Mouse (Mus musculus) kidney, postnatal 10 days (tissue): ENCODE data around the gene Kbtbd13.
A peak's percentile ranks its signal among the peaks of the same experiment; 100 is the strongest.

ENCODE experiments used
- DNase-seq: peaks from one replicate; pipeline ENCODE4 v3.0.0; 2021; ENCODE audit warnings: mixed read lengths

The Kbtbd13 gene

DNA sequence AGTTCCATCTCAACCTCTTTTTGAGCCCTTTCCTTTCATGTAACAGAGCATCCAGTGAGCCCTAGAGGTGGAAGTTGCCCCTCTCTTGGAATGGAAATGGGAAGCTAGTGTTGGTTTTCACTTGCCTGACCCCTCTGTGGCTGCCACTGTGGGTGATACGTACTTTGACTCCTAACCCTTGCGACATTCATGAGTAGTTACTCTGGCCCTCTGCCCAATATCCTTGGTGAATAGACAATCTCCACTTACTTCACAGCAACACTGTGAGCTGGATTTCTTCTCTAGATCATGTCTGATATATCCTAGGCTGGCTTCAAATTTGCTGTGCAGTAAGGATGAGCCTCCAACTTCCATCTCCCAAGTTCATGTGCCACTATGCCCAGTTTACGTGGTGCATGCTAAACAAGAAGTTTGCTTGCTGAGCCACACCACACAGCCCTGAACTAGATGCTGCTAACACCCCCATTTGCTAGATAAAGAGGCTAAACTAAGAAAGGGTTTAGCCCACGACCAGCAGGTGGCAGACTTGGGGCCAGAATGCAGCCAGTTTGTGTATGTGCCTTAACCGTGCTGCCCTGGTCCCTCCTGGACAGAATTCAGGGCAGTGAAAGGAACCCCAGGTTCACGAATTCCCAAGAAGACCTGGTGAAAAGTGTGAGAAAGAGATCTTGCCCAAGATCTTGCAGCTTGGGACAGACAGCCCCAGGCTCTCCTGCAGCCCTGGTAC lies 1.3 kb upstream of the Kbtbd13 start:
- peak; percentile 86 for DNase-seq

DNA sequence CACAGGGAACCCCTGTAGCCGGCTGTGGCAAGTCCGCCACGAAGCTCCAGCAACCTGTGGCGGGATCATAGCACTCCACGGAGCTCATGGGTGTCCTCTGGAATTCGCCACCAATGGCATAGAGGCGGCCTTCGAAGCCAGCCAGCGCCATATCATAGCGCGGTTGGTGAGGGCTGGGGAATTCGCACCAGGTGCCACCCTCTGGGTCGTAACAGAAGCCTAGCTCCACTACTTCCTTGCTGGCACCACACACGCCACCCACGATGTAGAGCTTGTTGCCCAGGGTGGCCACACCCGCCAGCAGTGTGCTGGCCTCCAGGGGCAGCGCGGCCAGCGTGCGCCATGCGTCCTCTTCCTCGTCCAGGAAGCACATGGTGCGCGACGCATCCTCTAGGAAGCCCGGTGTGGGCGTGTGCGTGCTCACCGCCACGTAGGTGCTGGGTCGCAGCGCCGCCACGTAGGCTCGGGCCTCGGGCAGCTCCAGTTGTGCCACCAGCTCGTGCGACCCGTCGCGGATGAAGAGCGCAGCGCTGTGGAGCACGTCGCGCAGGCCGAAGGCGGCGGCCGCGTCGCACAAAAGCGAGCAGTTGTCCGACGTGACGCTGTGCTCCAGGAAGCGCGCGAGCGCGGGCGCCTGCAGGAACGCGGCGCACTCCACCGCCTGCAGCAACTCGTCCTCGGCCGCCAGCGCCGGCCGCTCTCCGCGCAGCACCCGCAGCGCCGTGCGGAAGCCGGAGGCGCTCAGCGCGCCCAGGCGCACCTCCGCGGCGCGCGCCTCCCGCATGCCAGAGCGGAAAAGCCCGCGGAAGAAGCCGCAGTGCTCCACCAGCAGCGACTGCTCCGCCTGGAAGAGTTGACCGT lies 470 bp downstream of the Kbtbd13 start:
- peak; percentile 56 for DNase-seq

- peak; percentile 61 for DNase-seq
These were observed 4.9 kb downstream of the Kbtbd13 start for GRCm38 (mm10) chr9:65386373-65387140.

GRCm38 (mm10) chr9:65384276-65384675 lies 7.2 kb downstream of the Kbtbd13 start:
- peak; percentile 69 for DNase-seq

- DNase-seq, result no peak
These were observed 8.7 kb downstream of the Kbtbd13 start for GRCm38 (mm10) chr9:65382751-65383097.

- DNase-seq, result no peak
These were observed 9.3 kb downstream of the Kbtbd13 start for GRCm38 (mm10) chr9:65382031-65382750.

GRCm38 (mm10) chr9:65381017-65381590 lies 10.3 kb downstream of the Kbtbd13 start:
- no peak for DNase-seq

- no peak for DNase-seq
These were observed 16.1 kb downstream of the Kbtbd13 start for GRCm38 (mm10) chr9:65375163-65375934.

DNA sequence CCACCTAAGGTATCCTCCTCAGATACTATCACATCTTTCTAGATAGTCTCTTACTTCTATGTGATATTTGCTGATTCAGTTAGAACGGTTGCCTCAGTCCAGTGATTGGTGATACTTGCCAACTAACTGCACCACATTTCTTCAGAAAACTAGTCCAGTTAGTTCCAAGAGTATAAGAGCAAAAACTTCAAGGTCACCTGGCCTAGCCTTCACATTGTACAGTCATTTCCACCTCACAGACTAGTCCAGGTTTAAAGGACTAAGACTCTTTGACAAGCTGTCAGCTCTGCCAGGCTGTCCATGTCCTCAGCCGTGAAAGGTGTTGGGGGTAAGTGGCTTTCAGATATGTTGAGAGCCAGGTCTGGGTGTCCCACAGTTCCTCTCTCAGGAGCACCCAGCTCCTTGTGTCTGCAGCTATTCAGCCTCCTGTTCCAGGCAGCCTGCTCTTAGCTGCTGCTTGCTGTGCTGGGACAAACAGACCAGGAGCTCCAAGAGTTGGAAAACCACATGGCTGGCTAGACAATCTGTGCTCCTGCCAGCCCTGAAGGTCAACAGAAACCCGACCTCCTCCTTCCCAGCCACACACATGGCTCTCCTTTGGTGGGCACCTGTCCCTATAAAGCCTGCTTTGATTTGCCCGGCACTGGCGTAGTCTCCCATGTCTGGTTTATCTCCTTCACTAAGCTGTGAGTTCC lies 16.8 kb downstream of the Kbtbd13 start:
- DNase-seq, result no peak

DNA sequence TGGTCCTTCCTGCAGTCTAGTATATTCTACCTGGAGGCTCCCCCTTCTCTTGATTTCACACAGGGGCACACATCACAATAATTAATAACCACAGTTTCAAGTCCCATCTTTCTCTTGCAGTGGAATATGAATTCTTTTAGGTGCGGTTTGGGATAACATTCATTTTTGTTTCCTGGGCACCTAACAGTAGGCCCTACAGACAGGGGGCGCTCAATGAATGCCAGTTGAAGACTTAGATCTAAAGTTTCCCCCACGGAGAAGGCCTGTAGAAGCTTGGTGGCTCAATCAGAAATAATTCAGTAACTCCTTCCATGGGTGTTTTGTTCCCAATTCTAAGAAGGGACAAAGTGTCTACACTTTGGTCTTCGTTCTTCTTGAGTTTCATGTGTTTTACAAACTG lies 19.0 kb downstream of the Kbtbd13 start:
- peak; percentile 82 for DNase-seq

DNA sequence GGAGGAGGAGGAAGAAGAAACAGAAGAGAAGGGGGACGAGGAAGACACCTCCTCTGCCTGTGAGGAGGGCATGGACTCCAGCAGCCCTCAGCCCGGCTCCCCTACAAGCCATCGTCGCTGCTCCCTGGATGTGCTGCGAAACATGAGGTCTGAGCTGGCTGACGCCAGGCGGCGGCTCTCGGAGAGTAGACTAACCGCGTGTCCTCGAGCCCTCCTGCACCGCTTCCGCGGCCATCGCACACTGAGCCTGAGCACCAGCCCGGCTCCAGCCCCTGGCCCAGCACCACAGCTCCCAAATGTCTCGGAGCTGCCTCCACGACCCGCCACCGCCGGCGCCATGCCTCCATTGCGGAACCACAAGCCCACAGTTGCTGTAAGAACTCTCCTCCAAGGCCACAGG lies 19.7 kb downstream of the Kbtbd13 start:
- no peak for DNase-seq

DNA sequence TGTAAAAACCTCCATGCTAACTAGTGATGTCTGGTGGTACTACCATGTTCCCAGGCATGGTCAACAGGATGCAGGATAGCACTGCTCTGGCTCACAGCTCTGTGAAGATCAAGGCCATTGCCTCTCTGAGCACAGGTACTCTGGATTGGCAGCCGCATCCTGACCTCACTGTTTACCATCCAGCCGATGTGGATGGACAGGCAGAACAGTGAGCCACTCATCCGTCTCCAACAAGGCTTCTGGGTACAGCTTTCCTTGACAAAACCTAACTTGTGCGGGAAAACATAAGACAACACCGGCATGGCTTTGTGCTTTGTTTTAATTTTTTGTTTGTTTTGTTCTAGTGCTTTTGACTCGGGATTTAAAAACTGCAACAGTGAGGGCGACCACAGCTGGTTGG lies 25.7 kb downstream of the Kbtbd13 start:
- no peak for DNase-seq

DNA sequence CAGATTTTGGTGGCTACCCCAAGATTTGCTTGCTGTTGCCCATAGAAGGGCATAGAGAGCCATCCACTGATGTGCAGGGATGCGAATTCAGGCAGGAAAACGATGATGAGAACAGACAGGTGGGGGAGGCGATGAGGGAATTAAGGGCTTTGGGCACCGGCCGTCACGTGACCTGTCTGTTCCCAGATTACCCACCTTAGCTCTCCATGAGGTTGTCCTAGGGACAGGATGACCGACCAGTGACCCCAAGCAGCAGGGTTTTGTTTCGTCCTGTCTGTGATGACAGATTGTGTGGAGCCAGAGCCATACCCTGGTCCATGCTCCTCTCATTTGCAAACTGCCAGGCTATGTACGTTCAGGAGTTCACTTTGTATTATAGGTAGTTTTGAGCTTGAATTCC lies 27.8 kb downstream of the Kbtbd13 start:
- DNase-seq, result no peak

- peak; percentile 43 for DNase-seq
These were observed 30.6 kb downstream of the Kbtbd13 start, which contains the start of gene Ubap1l for GRCm38 (mm10) chr9:65360641-65361448. TSS of gene Ubap1l (plus strand) at chr9:65361041.

GRCm38 (mm10) chr9:65358956-65359480 lies 32.4 kb downstream of the Kbtbd13 start:
- no peak for DNase-seq

GRCm38 (mm10) chr9:65356971-65357370 lies 34.5 kb downstream of the Kbtbd13 start:
- DNase-seq, result no peak

DNA sequence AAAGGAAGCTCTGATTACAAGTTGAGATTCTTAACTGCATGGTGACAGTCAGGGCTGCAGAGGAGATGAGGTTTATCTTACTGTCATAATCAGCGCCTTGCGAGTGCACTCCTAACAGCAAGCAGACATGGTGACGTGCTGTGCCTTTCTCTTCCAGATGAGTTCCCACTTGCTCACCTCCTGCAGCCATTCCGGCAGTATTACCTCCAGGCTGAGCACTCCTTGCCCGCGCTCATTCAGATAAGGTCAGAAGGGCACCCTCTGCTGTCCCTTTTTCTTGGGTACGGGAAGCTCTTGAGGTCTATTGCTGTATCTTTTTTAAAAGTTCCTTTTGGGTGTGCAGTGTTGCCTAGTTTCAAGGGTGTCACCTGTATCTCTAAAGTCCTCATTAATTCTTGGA lies 34.9 kb downstream of the Kbtbd13 start:
- DNase-seq, result no peak

DNA sequence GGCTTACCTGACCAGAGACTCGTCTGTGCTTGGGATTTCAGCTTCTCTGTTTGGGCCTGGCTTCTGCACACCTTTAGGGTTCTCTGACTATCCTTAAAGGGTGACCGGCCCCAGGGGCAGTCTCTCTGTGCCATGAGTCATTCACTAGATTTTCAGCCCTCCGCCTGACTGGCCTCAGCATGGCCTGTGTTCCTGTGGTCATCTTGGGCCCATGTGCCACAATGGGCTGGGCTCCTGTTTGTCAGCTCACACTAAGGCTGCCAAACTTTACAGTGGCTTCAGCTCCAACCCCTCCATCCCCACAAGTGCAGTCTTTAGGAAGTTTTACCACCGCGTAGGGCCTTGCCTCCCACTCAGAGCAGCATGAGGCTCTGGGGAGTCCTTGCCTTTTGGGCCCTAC lies 38.2 kb downstream of the Kbtbd13 start:
- no peak for DNase-seq

- DNase-seq, result no peak
These were observed 44.2 kb downstream of the Kbtbd13 start for GRCm38 (mm10) chr9:65347112-65347850.
